Mouse (Mus musculus): ENCODE data around the gene Akap4. TPM values are rescaled to one million over a fixed set of nuclear protein-coding genes. Genes with fewer than 3 reads are reported as not detected.

Akap4 gene
- total RNA-seq (2021) (not detected), polyA plus RNA-seq (2012; rRNA removed) (0.27 and 0.35 TPM in 2 replicates)
- long read RNA-seq: 0 reads

DNA sequence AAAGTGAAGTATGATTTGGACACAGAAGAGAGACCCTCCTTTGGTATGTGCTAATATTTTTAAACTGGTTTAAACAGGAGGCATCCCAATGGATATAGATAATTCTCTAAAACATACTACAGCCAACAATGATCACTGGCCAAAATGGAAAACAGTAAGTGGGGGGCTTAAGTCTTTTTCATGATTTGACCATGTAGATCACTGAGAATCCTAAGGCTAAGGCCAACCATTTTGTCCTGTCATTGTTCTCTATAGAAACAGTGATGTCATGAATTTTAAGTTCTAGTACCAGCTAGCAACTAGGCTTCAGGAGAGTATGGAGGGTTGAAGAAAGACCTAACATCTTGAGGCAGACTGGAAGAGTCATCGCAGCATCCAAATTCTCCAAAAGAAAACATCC lies at the start of gene Akap4:
Gene Akap4 (plus strand): TSS at position 301 of the 400 bp plus-strand sequence.
- WGBS: 93% methylated on average over 1 of the region's 1 CpGs
- TF ChIP-seq CTCF (IDR thresholded peaks at IDR 0.05) (no peak), EP300 (IDR thresholded peaks at IDR 0.05; ENCODE audit: insufficient read depth, low read depth, low read length) (no peak), POLR2A (IDR thresholded peaks at IDR 0.05; ENCODE audit: insufficient read depth, low read depth, low read length) (no peak)
- H3K27me3 ChIP-seq (ENCODE audit: control insufficient read depth, insufficient read depth, low read length): no peaks in the 10 kb centered on the region

DNA sequence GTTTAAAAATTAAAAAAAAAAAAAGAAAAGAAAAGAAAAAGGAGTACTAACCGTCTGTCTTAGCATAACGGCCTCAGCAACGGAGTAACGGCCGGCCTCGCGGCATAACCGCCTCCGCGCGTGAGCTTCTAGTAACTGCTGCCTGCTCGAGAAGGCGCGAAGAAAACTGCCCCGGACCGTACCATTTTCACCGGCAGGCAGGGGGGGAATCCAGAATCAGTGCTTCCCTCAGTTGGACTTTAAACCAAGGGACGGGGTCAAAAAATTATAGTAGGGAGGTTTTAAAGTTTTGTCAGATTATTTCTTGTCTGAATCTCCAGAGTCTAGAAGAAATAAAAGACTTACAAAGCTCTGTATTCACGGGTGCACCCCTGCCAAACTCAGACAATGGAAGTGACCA lies 25.8 kb upstream of the Akap4 start, which contains the start of gene Ccnb3:
Gene Ccnb3 (minus strand): TSS at position 101 of the 400 bp plus-strand sequence.
- WGBS: 95% methylated on average over 19 of the region's 19 CpGs

More for the DNA sequence above, at the start of gene Akap4:
- Histone ChIP-seq H3K27ac (no peak within 1 kb of the TSS), H3K9ac (ENCODE audit: low read depth, low read length) (no peak within 1 kb of the TSS), H3K79me2 (replicated peaks; ENCODE audit: control insufficient read depth, insufficient read depth, low read length) (no peaks in the 10 kb centered on the region), H3K36me3 (ENCODE audit: control insufficient read depth, insufficient read depth, low read length) (no peaks in the 10 kb centered on the region), H3K4me1 (ENCODE audit: control insufficient read depth, insufficient read depth, low read length) (no peaks in the 10 kb centered on the region), H3K4me3 (no peak within 1 kb of the TSS)
- no peak for DNase-seq
- intact Hi-C loops (cut with DNase I): no loop called here

DNA sequence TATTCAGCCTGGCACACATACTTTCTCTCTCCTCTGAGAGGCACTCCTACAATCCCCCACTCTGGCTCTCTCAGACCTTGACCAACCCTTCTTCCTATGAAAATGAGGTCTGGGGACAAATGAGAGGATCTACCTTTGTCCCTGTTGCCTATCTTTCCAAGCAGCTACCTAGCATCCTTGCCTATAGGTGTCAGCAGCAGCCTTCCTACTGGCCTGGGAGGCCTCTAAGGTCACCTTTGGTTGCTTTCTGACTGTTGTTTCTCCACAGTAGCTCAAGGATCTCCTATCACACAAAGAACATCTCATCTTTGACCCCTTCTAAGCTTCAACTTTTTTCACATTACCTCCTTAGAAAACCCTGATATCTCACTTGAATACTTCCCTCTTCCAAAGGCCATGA lies 10.3 kb upstream of the Akap4 start:
- Histone ChIP-seq H3K4me3 (no peak overlapping the region), H3K79me2 (replicated peaks; ENCODE audit: control insufficient read depth, insufficient read depth, low read length) (no peaks in the 10 kb centered on the region), H3K27ac (no peak overlapping the region), H3K4me1 (ENCODE audit: control insufficient read depth, insufficient read depth, low read length) (no peaks in the 10 kb centered on the region), H3K9ac (ENCODE audit: low read depth, low read length) (no peak overlapping the region), H3K27me3 (ENCODE audit: control insufficient read depth, insufficient read depth, low read length) (no peaks in the 10 kb centered on the region), H3K36me3 (ENCODE audit: control insufficient read depth, insufficient read depth, low read length) (no peaks in the 10 kb centered on the region)
- DNase-seq: no peak
- intact Hi-C loops (cut with DNase I): no loop called here
- TF ChIP-seq POLR2A (IDR thresholded peaks at IDR 0.05; ENCODE audit: insufficient read depth, low read depth, low read length) (no peak), CTCF (IDR thresholded peaks at IDR 0.05) (no peak), EP300 (IDR thresholded peaks at IDR 0.05; ENCODE audit: insufficient read depth, low read depth, low read length) (no peak)

More for the DNA sequence above, 25.8 kb upstream of the Akap4 start, which contains the start of gene Ccnb3:
- TF ChIP-seq POLR2A (IDR thresholded peaks at IDR 0.05; ENCODE audit: insufficient read depth, low read depth, low read length): no peak
- no peak for TF ChIP-seq EP300 (IDR thresholded peaks at IDR 0.05; ENCODE audit: insufficient read depth, low read depth, low read length)
- no peak for TF ChIP-seq CTCF (IDR thresholded peaks at IDR 0.05)
- H3K79me2 ChIP-seq (replicated peaks; ENCODE audit: control insufficient read depth, insufficient read depth, low read length): no peaks in the 10 kb centered on the region
- intact Hi-C loops (cut with DNase I): no loop called here
- H3K27ac ChIP-seq: no peak within 1 kb of the TSS
- H3K36me3 ChIP-seq (ENCODE audit: control insufficient read depth, insufficient read depth, low read length): no peaks in the 10 kb centered on the region
- H3K27me3 ChIP-seq (ENCODE audit: control insufficient read depth, insufficient read depth, low read length): no peaks in the 10 kb centered on the region
- no peak within 1 kb of the TSS for H3K4me3 ChIP-seq
- DNase-seq: no peak
- H3K9ac ChIP-seq (ENCODE audit: low read depth, low read length): no peak within 1 kb of the TSS
- no peaks in the 10 kb centered on the region for H3K4me1 ChIP-seq (ENCODE audit: control insufficient read depth, insufficient read depth, low read length)

DNA sequence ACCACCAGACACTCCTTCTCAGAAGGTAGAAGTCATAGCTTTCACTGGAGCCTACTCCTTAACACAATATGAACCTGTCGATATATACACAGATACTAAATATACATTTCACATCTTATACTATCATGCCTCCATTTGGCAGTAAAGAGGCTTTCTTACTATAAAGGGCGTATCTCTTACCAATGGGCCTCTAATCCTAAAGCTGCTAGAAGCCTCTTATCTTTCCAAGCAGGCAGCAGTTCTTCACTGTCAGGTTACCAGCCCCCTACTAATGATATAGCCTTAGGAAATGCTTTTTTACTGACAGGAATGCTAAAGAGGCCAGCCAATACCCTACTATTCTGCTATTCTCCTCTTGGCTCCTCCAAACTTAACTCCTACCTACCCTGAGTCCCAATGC lies 9.7 kb upstream of the Akap4 start:
- no peak overlapping the region for H3K4me3 ChIP-seq
- H3K79me2 ChIP-seq (replicated peaks; ENCODE audit: control insufficient read depth, insufficient read depth, low read length): no peaks in the 10 kb centered on the region
- no peaks in the 10 kb centered on the region for H3K4me1 ChIP-seq (ENCODE audit: control insufficient read depth, insufficient read depth, low read length)
- no peaks in the 10 kb centered on the region for H3K36me3 ChIP-seq (ENCODE audit: control insufficient read depth, insufficient read depth, low read length)
- H3K9ac ChIP-seq (ENCODE audit: low read depth, low read length): no peak overlapping the region
- H3K27ac ChIP-seq: no peak overlapping the region
- WGBS: 69% methylated on average over 2 of the region's 2 CpGs
- no peak for DNase-seq
- intact Hi-C loops (cut with DNase I): no loop called here
- TF ChIP-seq EP300 (IDR thresholded peaks at IDR 0.05; ENCODE audit: insufficient read depth, low read depth, low read length) (no peak), CTCF (IDR thresholded peaks at IDR 0.05) (no peak), POLR2A (IDR thresholded peaks at IDR 0.05; ENCODE audit: insufficient read depth, low read depth, low read length) (no peak)
- no peaks in the 10 kb centered on the region for H3K27me3 ChIP-seq (ENCODE audit: control insufficient read depth, insufficient read depth, low read length)

DNA sequence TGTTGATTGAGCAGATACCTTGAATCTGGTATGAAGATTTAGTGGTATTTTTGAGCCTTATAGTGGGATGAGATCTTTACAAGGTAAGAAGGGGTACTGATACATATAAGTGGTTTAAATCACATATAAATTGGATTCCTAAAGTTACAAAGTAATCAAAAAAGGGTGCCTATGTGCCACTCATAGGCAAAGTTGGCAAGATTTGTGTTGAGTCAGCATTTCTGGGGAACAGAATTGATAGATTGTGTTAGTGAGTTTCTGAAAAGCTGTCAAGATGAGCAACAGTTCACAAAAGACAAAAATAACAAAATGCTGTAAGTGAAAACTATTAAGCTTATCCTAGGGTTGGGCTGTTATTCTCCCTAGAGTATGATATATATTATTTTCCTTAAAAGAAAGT lies 3.2 kb upstream of the Akap4 start:
- H3K4me3 ChIP-seq: no peak overlapping the region
- H3K27me3 ChIP-seq (ENCODE audit: control insufficient read depth, insufficient read depth, low read length): no peaks in the 10 kb centered on the region
- no peak for DNase-seq
- H3K36me3 ChIP-seq (ENCODE audit: control insufficient read depth, insufficient read depth, low read length): no peaks in the 10 kb centered on the region
- H3K9ac ChIP-seq (ENCODE audit: low read depth, low read length): no peak overlapping the region
- no peaks in the 10 kb centered on the region for H3K79me2 ChIP-seq (replicated peaks; ENCODE audit: control insufficient read depth, insufficient read depth, low read length)
- no peaks in the 10 kb centered on the region for H3K4me1 ChIP-seq (ENCODE audit: control insufficient read depth, insufficient read depth, low read length)
- TF ChIP-seq CTCF (IDR thresholded peaks at IDR 0.05) (no peak), EP300 (IDR thresholded peaks at IDR 0.05; ENCODE audit: insufficient read depth, low read depth, low read length) (no peak), POLR2A (IDR thresholded peaks at IDR 0.05; ENCODE audit: insufficient read depth, low read depth, low read length) (no peak)
- H3K27ac ChIP-seq: no peak overlapping the region
- intact Hi-C loops (cut with DNase I): no loop called here

DNA sequence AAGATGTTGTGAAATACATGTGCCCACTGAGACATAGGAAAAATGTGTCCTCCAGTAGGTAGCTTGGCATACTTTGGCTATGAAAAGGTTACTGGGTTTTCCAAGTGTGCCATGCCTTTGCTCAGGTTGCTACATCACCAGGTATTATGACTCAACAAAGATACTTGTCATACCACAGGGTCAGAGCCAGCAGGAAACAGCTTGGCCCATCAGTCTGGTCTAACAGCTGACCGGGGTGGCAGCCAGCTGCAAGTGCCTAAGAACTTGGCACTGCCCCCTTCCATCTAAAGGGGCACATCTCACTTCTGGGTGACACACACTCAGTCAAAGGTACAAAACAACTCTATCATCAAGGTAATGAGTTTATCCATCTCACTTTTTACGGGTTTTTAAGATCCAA lies 683 bp downstream of the Akap4 start:
- H3K27me3 ChIP-seq (ENCODE audit: control insufficient read depth, insufficient read depth, low read length): no peaks in the 10 kb centered on the region
- intact Hi-C loops (cut with DNase I): no loop called here
- no peaks in the 10 kb centered on the region for H3K79me2 ChIP-seq (replicated peaks; ENCODE audit: control insufficient read depth, insufficient read depth, low read length)
- H3K9ac ChIP-seq (ENCODE audit: low read depth, low read length): no peak overlapping the region
- H3K27ac ChIP-seq: no peak overlapping the region
- 51% methylated on average over 2 of the region's 2 CpGs for WGBS
- TF ChIP-seq EP300 (IDR thresholded peaks at IDR 0.05; ENCODE audit: insufficient read depth, low read depth, low read length) (no peak), CTCF (IDR thresholded peaks at IDR 0.05) (no peak), POLR2A (IDR thresholded peaks at IDR 0.05; ENCODE audit: insufficient read depth, low read depth, low read length) (no peak)
- DNase-seq: no peak
- H3K36me3 ChIP-seq (ENCODE audit: control insufficient read depth, insufficient read depth, low read length): no peaks in the 10 kb centered on the region
- no peak overlapping the region for H3K4me3 ChIP-seq
- no peaks in the 10 kb centered on the region for H3K4me1 ChIP-seq (ENCODE audit: control insufficient read depth, insufficient read depth, low read length)

Measured in heart, adult 2 months (tissue).